Mouse (Mus musculus) left cerebral cortex, postnatal 10 days (tissue): ENCODE data around the gene Stk25. TPM values are rescaled to one million over a fixed set of nuclear protein-coding genes. Genes with fewer than 3 reads are reported as not detected.
A peak's percentile ranks its signal among the peaks of the same experiment; 100 is the strongest.

Experiments used
- DNase-seq, 2 experiments: peaks; one replicate each; pipeline ENCODE4 v3.0.0; 2021 to 2022; ENCODE audit warnings: low spot score in 2 of 2, mixed read lengths in 1 of 2; ENCODE audit errors: extremely low spot score in 1 of 2
- intact Hi-C: fragments of 180-260 bp; cut with DNase I; formaldehyde crosslinking; loops from one replicate; pipeline ENCODE4 v1.15.1; 2025
- total RNA-seq, 2 experiments: library from RNA; stranded (reverse); gene quantifications; 2 replicates each; pipeline ENCODE4 v1.2.3; 2021

Gene Stk25
- total RNA-seq, 2 experiments from 2014 or later: 390 TPM

- DNase-seq: no peak
- intact Hi-C loops: loop anchor here (10.0 kb wide), 1 partner anchor 172 kb away; the partner anchor contains the start of genes Dtymk and Ing5
Measured at GRCm38 (mm10) chr1:93632723-93633122, 25.7 kb downstream of the Stk25 start.

DNA sequence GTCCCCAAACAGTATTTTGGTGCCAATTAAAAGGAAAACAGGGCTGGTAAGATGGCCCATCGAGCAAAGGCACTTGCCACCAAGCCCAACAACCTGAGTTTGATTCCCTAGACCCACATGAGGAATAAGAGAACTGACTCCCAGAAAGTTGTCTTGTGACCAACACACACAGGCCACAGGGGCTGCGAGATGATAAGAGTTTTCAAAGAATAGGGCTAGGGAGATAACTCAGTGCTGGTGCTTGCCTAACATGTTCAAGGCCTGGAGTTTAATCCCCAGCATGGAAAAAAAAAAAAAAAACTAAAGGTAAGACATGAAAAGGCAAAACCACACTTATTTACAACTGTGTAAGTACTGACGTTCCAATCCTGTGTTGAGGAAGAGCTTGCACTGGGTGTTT is 27.7 kb downstream of the Stk25 start:
- intact Hi-C loops: loop anchor here (10.0 kb wide), 1 partner anchor 174 kb away; the partner anchor contains the start of genes Dtymk and Ing5
- DNase-seq: no peak

DNA sequence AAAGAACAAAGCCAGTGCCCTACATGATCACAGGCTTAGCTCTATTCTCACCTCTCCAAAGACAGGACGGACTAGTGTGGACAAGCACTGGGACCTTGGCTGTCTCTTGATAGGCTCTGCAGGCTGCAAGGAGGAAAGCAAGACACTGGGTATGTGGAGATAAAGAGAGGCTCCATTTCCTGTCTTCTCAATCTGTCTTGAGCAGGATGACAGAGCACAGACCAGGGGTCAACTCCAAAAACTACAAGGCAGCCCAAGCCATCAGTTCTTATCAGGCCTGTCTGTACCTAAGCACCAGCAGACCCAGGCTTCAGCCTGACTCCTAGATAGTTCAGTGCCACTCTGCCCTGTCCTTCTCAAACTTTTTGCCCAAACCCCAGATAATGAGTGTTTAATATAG is 34.0 kb downstream of the Stk25 start:
- intact Hi-C loops: no loop called here
- DNase-seq: no peak

DNA sequence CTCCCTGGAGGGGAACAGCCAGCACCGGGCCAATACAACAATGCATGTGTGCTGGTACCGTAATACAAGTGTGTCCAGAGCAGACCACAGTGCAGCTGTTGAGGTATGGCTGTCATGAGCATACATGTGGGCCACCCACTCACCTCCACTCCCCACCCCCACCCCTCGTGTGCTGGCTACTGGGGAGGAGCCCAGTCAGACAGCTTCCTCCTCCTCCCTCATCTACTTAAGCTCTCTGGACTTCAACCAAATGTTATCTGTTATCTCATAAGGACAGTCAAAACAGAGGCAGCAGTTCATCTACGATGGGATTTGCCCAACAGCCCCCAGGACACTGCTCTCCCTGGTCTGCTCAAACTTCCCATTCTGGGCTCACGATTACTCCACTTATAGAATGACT is 39.5 kb downstream of the Stk25 start:
- intact Hi-C loops: no loop called here
- DNase-seq: no peak

- DNase-seq: no peak
- intact Hi-C loops: no loop called here
Measured at GRCm38 (mm10) chr1:93618059-93618748, 40.3 kb downstream of the Stk25 start.

- intact Hi-C loops: no loop called here
- DNase-seq: no peak
Measured at GRCm38 (mm10) chr1:93609762-93610161, 48.7 kb downstream of the Stk25 start.

DNA sequence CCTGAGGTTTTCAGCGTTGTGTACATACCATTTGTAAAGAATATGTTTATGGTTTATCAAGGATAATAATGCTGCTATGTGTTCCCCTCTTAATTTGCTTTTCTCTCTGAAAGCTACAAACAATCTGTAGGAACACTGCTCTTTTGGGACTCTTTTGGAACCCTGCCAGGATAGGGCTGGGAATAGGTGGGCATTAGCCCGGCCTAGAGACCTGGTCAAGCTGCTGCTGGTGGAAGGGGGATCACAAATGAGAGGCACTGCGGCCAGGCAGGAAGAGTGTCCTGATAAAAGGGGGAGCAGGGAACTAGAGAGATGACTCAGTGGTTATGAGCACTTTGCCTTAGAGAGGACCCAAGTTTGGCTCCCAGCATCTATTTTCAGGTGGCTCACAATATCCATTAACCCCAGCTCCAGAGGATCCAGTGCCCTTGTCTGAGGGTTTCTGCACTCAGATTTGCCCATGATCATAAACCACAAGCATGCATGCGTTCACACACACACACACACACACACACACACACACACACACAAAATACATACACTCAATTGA is 49.7 kb downstream of the Stk25 start:
- no peak for DNase-seq
- intact Hi-C loops: no loop called here

DNA sequence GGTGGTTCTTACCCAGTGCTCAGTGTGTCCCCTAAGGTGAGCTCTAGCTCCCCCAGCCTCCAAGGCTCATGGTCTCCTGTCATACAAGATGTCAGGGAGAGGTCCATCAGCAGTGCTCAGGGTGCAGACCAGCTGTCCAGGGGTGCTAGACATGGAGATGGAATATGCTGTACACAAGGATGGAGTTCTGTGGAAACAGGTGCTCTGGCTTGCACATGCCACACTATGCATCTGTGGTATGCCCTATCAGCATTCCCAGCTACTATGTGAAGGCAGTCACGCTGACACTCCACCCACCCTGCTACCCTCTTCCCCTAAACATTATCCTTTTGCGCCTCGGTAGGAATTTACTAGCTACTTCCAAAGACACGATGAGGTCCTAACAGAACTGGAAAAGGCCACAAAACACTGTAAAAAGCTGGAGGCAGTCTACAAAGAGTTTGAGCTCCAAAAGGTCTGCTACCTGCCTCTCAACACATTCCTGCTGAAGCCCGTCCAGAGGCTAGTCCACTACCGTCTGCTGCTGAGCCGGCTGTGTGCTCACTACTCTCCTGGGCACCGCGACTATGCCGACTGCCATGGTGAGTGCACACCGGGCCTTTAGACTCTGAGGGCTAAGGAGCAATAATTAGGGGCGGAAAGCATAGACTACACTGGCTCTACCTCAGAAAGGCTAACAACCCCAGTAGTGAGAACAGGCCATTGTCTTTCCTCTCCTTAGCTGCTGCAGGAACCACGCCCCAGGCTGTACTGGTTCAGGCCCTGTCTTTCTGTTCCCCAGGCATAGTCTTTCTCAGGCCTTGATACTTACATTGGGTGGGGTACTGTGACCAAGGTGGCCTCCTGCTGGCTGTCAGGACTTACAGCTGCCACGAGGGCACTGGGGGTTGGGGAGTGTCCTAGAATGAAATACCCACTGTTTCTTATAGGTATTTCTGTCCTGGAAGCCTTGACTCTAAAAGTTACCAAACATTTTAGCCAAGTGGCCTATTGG is 51.1 kb downstream of the Stk25 start:
- no peak for DNase-seq
- intact Hi-C loops: no loop called here

GRCm38 (mm10) chr1:93603921-93604320 is 54.5 kb downstream of the Stk25 start:
- no peak for DNase-seq
- intact Hi-C loops: no loop called here

DNA sequence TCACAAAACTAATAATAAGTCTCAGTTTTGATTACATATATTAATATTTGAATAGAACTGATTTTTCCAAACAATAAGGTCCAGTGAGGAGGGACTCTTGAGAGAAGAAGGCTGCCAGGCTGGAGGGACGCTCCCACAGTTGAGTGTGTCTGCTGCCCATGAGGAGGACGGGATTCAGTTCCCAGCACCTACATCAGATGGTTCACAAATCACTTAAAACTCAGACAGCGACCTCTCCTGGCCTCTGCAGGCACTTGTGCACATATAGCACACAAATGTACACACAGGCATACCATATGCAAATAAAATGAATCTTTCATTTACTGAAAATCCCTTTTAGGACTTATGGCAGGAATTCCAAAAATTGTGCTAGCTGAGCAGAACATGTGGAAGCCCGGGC is 55.5 kb downstream of the Stk25 start:
- intact Hi-C loops: no loop called here
- DNase-seq: no peak

GRCm38 (mm10) chr1:93595916-93596315 is 62.5 kb downstream of the Stk25 start:
- intact Hi-C loops: no loop called here
- no peak for DNase-seq

DNA sequence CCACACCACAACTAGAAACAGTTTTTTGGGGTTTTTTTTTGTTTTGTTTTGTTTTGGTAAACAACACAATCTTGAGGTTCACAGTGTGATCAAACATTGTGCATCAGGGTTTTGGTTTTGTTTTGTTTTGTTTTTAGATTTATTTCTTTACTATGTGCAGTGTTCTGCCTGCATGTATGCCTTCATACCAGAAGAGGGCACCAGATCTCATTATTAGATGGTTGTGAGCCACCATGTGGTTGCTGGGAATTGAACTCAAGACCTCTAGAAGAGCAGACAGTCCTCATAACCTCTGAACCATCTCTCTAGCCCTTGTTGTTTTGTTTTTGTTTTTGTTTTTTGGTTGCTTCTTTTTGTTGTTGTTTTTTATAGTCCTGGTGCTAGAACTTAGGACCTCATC is 64.5 kb downstream of the Stk25 start:
- intact Hi-C loops: no loop called here
- DNase-seq: no peak

GRCm38 (mm10) chr1:93588346-93588745 is 70.1 kb downstream of the Stk25 start:
- intact Hi-C loops: no loop called here
- DNase-seq: no peak

DNA sequence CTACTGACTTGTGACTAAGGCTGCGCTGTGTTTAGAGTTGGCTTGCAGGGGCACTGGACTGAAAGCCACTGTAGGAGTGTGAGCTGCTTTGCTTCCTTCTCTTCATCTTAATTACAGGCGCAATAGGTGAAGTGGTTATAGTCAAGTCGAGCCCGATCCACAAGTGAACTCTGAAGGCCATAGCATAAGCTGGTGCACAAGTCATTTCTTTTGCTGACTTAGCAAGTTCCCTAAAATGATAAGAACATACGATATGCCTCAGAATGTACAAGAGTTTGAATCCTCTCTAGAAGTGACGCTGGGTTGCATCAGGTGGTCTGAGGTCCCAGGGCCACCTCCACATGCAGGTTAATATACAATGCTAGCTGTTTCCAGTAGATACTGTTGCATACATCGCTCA is 76.9 kb downstream of the Stk25 start:
- intact Hi-C loops: no loop called here
- no peak for DNase-seq

GRCm38 (mm10) chr1:93577861-93578260 is 80.6 kb downstream of the Stk25 start:
- DNase-seq: peak in 1 of 2 experiments; percentile 7
- intact Hi-C loops: no loop called here

DNA sequence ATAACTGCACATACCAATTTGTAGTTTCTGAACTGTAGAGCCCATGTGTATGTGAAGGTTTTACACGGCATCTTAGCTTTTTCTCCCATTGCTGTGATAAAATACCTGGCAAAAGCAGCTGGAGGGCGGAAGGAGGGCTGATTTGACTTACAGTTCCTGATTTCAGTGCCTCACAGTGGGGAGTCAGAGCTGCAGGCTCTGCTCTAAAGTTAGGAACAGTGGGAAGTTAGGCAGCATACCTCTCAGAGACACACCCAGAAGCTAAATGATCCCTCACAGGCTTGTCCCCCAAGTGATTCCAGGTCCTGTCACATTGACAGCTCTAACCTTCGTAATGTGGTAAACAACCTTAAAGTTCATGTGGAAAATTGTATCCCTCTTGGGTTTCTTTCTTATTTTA is 81.4 kb downstream of the Stk25 start:
- no peak for DNase-seq
- intact Hi-C loops: no loop called here
